Mouse (Mus musculus) G1E (cell line): ENCODE results near the gene Pld5.

Source experiments
- CTCF ChIP-seq: IDR thresholded peaks from 2 replicates; pipeline ENCODE4 v1.5.1; 2012; ENCODE audit warnings: low read depth, low read length, inconsistent platforms, mixed read lengths
- GATA1 ChIP-seq: IDR thresholded peaks from 2 replicates; pipeline ENCODE4 v1.6.1; 2012; ENCODE audit warnings: borderline replicate concordance, low read length, inconsistent platforms, mixed read lengths
- GATA2 ChIP-seq: IDR thresholded peaks from 2 replicates; pipeline ENCODE4 v1.6.1; 2012; ENCODE audit warnings: low read depth, low read length, inconsistent platforms, borderline replicate concordance
- POLR2AphosphoS5 ChIP-seq: IDR thresholded peaks from 2 replicates; pipeline ENCODE4 v1.6.1; 2012; ENCODE audit warnings: low read depth, low read length, inconsistent platforms; ENCODE audit not compliant: insufficient replicate concordance
- TAL1 ChIP-seq: conservative IDR thresholded peaks from 2 replicates; pipeline ENCODE4 v1.6.1; 2012; ENCODE audit warnings: low read depth, low read length, inconsistent platforms, mixed read lengths

DNA sequence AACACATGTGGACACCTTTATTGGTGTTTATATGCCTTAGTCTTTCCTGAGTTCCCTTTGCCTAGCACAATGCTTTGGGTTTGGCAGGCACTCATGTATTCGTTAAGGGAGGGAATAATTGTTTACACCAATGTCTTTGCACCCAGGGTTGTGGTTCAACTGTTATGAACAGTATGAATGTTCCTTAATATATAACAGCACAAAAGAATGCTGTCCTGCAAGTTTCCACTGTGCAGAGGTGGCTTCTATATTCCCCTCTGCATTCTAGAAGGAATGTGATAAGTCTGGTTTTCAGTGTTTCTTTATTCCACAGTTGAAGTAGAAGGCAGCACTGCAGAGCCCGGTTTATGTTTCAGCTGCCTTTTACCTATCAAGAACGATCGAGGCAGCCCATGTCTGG lies 286.2 kb downstream of the Pld5 start:
- TF ChIP-seq GATA2 (no peak), CTCF (no peak), TAL1 (no peak), GATA1 (no peak), POLR2AphosphoS5 (no peak)
